Mouse (Mus musculus) bone marrow macrophage, adult 2 months (primary cell): Measurements from ENCODE around the gene Ecm2. TPM values are rescaled to one million over a fixed set of nuclear protein-coding genes. Genes with fewer than 3 reads are reported as not detected.

Experiments used
- H3K27ac ChIP-seq: 2 replicates; pipeline ENCODE4 v1.5.1; 2012; ENCODE audit warnings: low read depth, low read length; ENCODE audit not compliant: insufficient read depth
- H3K4me1 ChIP-seq: 2 replicates; pipeline ENCODE4 v1.6.1; 2012; ENCODE audit warnings: low read length; ENCODE audit not compliant: control insufficient read depth, insufficient read depth
- H3K4me3 ChIP-seq: 2 replicates; pipeline ENCODE4 v1.5.1; 2012; ENCODE audit warnings: mild to moderate bottlenecking, low read length, moderate library complexity; ENCODE audit not compliant: insufficient read depth
- CTCF ChIP-seq: IDR thresholded peaks from 2 replicates; pipeline ENCODE4 v1.5.1; 2012; ENCODE audit warnings: low read depth, mild to moderate bottlenecking, low read length, moderate library complexity
- POLR2A ChIP-seq: IDR thresholded peaks from 2 replicates; pipeline ENCODE4 v1.6.1; 2012; ENCODE audit warnings: mild to moderate bottlenecking, low read depth, low read length, borderline replicate concordance
- polyA plus RNA-seq: library from polyadenylated mRNA; stranded (reverse); fragments of >200 nt; gene quantifications from 2 replicates; pipeline ENCODE4 v1.2.4, GENCODE M21; 2012; ENCODE audit not compliant: missing spikeins, insufficient read depth, insufficient read length

Gene Ecm2
- polyA plus RNA-seq = not detected in 2 replicates

- H3K27ac ChIP-seq = no peak within 1 kb of the TSS
Observed at GRCm38 (mm10) chr13:49504510-49504909, at the start of gene Ecm2. TSS of gene Ecm2 (plus strand) at chr13:49504810.

GRCm38 (mm10) chr13:49460276-49460675 lies 44.3 kb upstream of the Ecm2 start:
- TF ChIP-seq POLR2A (no peak), CTCF (no peak)
- H3K27ac ChIP-seq = no peak overlapping the region
- H3K4me1 ChIP-seq = peaks cover 13% of the 10 kb centered on the region
- H3K4me3 ChIP-seq = no peak overlapping the region

More at GRCm38 (mm10) chr13:49504510-49504909, at the start of gene Ecm2:
- no peak for TF ChIP-seq CTCF
- no peaks in the 10 kb centered on the region for H3K4me1 ChIP-seq
- H3K4me3 ChIP-seq = no peak within 1 kb of the TSS

DNA sequence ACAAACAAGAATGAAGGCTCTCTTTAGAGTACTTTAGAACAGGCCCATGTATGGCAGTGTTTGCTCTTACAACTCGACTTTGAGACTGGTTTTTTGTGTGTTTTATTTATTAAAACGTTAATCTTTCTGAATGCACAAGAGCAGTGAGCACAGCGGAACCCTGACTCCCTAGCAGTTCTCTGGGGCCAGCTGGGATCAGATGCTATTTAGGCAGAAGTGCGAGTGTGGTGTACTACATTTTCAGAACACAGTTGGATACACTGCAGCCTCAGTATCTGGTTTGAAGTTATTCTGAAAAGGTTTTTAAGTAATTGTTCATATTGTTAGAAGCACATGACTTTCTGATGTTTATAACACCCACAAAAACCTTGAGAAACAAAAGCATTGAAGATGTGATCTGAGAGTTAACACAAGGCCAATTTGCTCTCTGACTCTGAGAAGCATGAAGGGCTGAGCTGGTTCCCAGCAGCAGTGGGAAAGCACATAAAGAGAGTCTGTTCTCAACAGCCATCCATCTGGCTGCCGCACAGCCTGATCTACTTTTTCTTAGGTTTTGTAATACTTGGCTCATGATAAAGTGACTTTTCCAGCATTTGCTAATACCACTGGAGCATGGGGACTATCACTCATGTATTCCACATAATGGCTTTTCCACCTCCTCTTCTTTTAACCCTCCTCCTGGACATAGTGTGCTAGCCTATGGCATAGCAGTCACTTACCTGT lies 43.8 kb upstream of the Ecm2 start:
- no peak for TF ChIP-seq POLR2A
- no peak for TF ChIP-seq CTCF
- Histone ChIP-seq H3K27ac (no peak overlapping the region), H3K4me1 (peaks cover 13% of the 10 kb centered on the region), H3K4me3 (no peak overlapping the region)

DNA sequence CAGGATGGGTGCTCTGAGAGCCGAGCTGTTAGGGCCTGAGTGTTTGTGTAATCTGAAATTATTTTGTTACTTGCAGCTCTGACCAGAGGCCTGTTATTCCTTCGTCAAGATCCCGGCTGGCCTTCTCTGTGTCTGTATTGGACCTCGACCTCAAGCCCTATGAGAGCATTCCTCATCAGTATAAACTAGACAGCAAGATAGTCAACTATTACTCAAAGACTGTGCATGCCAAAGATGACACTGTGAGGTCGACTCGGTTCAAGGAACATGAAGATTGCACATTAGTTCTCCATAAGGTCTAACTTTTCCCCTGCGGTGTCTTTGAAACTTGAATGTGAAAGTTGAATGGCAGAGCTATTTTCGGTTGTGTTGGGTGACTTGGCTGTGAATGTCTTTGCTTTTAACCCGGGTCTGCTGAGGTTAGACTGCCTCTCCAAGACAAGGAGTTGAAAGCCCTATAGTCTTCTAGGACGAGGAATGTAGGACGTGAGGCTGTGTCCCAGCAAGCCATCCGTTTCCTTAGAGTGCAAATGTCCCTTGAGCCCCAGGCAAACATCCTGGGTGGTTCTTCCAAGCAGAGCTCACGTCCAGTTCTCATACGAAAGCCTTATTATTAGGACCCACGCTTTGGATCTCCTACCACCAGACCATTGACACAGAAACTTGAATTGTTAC lies 43.0 kb upstream of the Ecm2 start:
- peaks cover 13% of the 10 kb centered on the region for H3K4me1 ChIP-seq
- H3K27ac ChIP-seq = no peak overlapping the region
- H3K4me3 ChIP-seq = no peak overlapping the region
- TF ChIP-seq POLR2A (no peak), CTCF (no peak)

- TF ChIP-seq CTCF = no peak
- no peak for TF ChIP-seq POLR2A
- Histone ChIP-seq H3K4me1 (peaks cover 13% of the 10 kb centered on the region), H3K4me3 (no peak overlapping the region), H3K27ac (no peak overlapping the region)
Observed at GRCm38 (mm10) chr13:49462921-49463320, 41.7 kb upstream of the Ecm2 start.

- H3K4me1 ChIP-seq = peaks cover 8% of the 10 kb centered on the region
- no peak for TF ChIP-seq CTCF
- no peak for TF ChIP-seq POLR2A
- no peak overlapping the region for H3K27ac ChIP-seq
- H3K4me3 ChIP-seq = no peak overlapping the region
Observed at GRCm38 (mm10) chr13:49465875-49466274, 38.7 kb upstream of the Ecm2 start.

GRCm38 (mm10) chr13:49466393-49467075 lies 38.1 kb upstream of the Ecm2 start:
- H3K27ac ChIP-seq = no peak overlapping the region
- TF ChIP-seq POLR2A (no peak), CTCF (no peak)

DNA sequence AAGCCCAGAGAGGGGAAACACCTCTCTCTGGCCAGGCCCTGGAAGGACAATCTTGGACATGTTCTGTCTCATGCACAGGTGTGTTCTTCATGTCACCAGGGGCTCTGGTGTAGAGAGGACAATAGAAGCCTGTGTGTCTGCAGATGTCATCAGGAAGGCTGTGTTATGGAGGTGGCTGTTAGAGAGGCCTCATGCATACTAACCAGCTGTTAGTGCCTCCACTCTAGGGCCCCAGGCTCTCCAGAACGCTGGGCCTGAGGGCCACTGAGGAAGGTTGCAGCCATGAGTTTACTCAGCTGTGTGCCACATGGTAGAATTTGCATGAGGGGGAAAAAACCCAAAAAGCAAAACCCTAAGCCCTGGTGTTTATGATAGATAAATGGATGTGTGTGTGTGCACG lies 37.0 kb upstream of the Ecm2 start:
- peaks cover 8% of the 10 kb centered on the region for H3K4me1 ChIP-seq

More at GRCm38 (mm10) chr13:49466393-49467075, 38.1 kb upstream of the Ecm2 start:
- H3K4me1 ChIP-seq = peaks cover 8% of the 10 kb centered on the region
- no peak overlapping the region for H3K4me3 ChIP-seq

DNA sequence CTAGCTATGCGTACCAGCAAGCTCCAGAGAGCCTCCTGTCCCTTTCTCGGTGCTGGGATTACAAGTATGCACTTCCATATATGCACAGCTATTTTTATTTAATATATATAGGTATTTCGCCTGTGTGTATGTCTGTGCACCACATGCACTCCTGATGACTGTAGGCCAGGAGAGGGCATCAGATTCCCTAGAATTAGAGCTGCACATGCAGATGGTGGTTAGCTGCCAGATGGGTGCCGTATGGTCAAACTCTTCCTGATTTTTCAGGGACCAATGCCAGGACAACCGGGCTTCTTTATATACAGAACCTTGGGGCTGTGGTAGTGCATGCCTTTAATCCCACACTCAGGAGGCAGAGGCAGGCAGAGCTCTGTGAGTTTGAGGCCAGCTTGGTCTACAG lies 35.6 kb upstream of the Ecm2 start:
- no peak overlapping the region for H3K4me3 ChIP-seq
- H3K4me1 ChIP-seq = peaks cover 8% of the 10 kb centered on the region
- no peak overlapping the region for H3K27ac ChIP-seq
- no peak for TF ChIP-seq CTCF
- no peak for TF ChIP-seq POLR2A

More for the DNA sequence above, 37.0 kb upstream of the Ecm2 start:
- Histone ChIP-seq H3K4me3 (no peak overlapping the region), H3K27ac (no peak overlapping the region)
- TF ChIP-seq CTCF (no peak), POLR2A (no peak)

DNA sequence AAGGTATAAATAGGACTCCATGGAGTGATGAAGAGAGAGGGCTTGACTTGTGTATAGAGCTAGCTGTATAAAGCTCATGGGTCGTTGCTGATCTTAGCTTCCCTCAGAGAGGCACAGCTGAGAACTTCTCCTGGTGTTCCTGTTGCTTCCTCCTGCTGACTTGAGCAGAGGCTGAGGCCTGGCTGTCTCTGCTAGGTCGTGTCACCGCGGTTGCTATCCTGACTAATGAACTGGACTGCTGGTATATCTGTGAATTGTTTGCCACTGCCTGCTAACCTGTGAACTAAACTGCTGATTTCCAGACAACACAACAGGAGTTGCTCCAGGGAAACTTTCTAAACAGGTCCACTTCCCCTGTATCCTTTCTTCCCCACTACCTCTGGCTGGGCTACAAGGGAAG lies 34.3 kb upstream of the Ecm2 start:
- Histone ChIP-seq H3K27ac (no peak overlapping the region), H3K4me1 (peaks cover 8% of the 10 kb centered on the region), H3K4me3 (no peak overlapping the region)
- no peak for TF ChIP-seq POLR2A
- no peak for TF ChIP-seq CTCF
